Mouse (Mus musculus): ENCODE measurements around the gene Dscaml1.

- TF ChIP-seq POLR2A (IDR thresholded peaks at IDR 0.05; ENCODE audit: control insufficient read depth, low read depth, low read length) (no peak), CTCF (IDR thresholded peaks at IDR 0.05; ENCODE audit: control insufficient read depth, insufficient read depth, insufficient replicate concordance, low read depth, low read length) (no peak)
Observed at GRCm38 (mm10) chr9:45519841-45520240, 93.4 kb downstream of the Dscaml1 start.
